Mouse (Mus musculus): ENCODE data around the gene Nrip1. TPM values are rescaled to one million over a fixed set of nuclear protein-coding genes. Genes with fewer than 3 reads are reported as not detected.

Gene Nrip1
- not detected in 2 replicates for polyA plus RNA-seq (2012; ENCODE audit: insufficient read depth, insufficient read length, low replicate concordance, missing spikeins)

DNA sequence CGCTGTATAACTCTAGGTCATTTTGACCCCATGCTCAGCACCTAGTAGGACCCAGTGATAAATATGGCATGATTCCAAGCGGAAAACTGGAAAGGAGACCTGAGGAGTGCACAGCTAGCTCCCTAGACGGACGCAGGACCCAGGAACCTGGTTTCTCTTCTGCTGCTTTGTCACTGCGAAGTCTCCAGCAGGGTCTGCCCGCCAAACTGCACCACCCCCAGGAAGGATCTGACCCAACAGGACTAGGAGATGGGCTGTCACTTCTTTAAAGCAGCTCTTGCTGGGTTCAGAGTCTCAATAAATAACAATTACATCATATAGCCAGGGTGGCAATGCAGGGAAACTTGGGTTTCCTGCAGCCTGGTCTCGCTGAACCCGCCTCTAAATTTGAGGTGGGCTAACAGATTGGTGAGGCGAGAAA is at the start of gene Nrip1:
Gene Nrip1 (minus strand): TSS at position 157 of the 421 bp plus-strand sequence.
- WGBS, result 1% methylated on average over 9 of the region's 9 CpGs
- TF ChIP-seq CTCF (IDR thresholded peaks at IDR 0.05; ENCODE audit: insufficient read depth, low read depth, low read length), result no peak
- TF ChIP-seq POLR2A (IDR thresholded peaks at IDR 0.05; ENCODE audit: insufficient read depth, low read depth, low read length), result no peak
- H3K4me3 ChIP-seq (ENCODE audit: insufficient read depth, low read depth, low read length), result peak within 1 kb of the TSS; percentile 93
- 0 out of 2 replicates have a peak, but pooled peaks cover 2% of the 10 kb centered on the region for H3K4me1 ChIP-seq (ENCODE audit: control insufficient read depth, insufficient read depth, low read length)
- H3K27ac ChIP-seq (ENCODE audit: insufficient read depth, low read depth, low read length), result peak within 1 kb of the TSS; percentile 80

DNA sequence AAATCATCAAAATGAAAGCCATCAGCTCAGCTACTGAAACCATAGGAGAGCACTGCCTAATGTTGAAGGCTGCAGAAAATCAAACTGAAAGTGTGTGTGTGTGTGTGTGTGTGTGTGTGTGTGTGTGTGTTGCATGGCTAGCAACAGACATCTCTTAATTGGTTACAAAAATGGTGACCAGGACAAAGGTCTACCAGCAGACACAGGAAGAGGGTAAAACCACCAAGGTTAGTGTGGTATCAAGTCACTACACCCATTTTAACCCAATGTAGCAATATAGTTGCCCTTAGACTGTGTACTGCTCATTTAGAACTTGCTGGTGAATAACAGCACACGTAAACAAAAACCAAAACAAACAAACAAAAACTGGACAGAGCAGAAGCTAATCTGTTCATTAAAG is 48.9 kb upstream of the Nrip1 start:
- TF ChIP-seq POLR2A (IDR thresholded peaks at IDR 0.05; ENCODE audit: insufficient read depth, low read depth, low read length), result no peak
- no peak for TF ChIP-seq CTCF (IDR thresholded peaks at IDR 0.05; ENCODE audit: insufficient read depth, low read depth, low read length)
- Histone ChIP-seq H3K27ac (ENCODE audit: insufficient read depth, low read depth, low read length) (no peak overlapping the region), H3K4me1 (ENCODE audit: control insufficient read depth, insufficient read depth, low read length) (no peaks in the 10 kb centered on the region), H3K4me3 (ENCODE audit: insufficient read depth, low read depth, low read length) (no peak overlapping the region)
- 96% methylated on average over 1 of the region's 1 CpGs for WGBS

DNA sequence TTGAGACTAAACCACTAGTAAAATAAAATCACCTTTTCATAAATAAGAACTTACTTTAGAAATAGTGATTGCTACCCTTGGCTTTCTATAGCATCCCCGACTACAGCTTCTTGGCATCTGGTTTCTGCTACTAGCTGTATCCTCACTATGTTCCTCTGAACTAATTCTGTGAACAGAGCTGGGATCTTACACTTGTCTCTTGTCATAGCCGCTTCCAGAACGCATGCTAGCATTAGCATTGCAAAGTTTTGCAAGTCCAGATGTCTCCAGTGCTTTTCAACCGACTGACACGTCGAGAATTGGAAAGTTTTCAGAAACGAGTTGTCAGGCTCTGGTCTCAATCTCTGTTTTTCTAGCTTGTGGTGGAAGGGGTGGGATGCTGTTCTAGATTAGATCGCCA is 46.2 kb upstream of the Nrip1 start:
- no peaks in the 10 kb centered on the region for H3K4me1 ChIP-seq (ENCODE audit: control insufficient read depth, insufficient read depth, low read length)
- WGBS, result 54% methylated on average over 8 of the region's 8 CpGs
- H3K4me3 ChIP-seq (ENCODE audit: insufficient read depth, low read depth, low read length), result no peak overlapping the region
- TF ChIP-seq POLR2A (IDR thresholded peaks at IDR 0.05; ENCODE audit: insufficient read depth, low read depth, low read length), result no peak
- TF ChIP-seq CTCF (IDR thresholded peaks at IDR 0.05; ENCODE audit: insufficient read depth, low read depth, low read length), result no peak
- no peak overlapping the region for H3K27ac ChIP-seq (ENCODE audit: insufficient read depth, low read depth, low read length)

DNA sequence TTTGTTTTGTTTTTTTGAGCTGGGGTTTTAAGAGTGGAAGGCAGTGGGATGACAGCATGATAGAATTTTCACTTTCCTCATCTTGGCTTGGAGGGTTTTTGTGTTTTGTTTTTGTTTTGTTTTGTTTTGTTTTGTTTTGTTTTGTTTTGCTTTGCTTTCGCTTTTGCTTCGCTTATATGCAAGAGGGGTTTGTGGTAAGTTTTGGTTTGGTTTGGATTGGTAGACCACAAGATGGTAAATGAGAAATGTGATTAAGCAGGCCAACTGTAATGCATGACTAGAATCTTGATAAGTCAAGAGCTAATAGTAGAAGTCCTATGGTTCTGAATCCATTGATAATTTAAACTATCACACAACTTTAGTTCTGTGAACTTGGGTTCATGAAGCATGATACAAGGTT is 42.9 kb upstream of the Nrip1 start:
- H3K4me3 ChIP-seq (ENCODE audit: insufficient read depth, low read depth, low read length), result no peak overlapping the region
- WGBS, result 94% methylated on average over 2 of the region's 2 CpGs

DNA sequence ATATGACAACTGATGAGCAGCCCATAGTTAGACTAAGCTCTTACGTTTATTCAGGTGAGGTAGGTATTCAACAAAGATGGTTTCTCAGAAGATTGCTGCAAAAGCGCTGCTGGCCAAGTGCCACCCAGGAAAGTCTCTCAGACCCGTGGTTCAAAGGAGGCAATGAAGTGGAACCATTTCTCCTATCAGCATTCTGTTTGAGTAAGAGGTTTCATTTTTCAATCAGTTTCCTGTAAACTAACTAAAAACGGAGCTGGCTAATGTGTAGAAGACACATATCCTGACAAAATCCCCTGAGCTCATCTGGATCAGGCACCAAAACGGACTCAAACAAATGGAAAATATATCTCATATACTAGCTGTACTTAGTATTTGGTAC is 42.4 kb upstream of the Nrip1 start:
- 77% methylated on average over 5 of the region's 5 CpGs for WGBS
- TF ChIP-seq POLR2A (IDR thresholded peaks at IDR 0.05; ENCODE audit: insufficient read depth, low read depth, low read length) (no peak), CTCF (IDR thresholded peaks at IDR 0.05; ENCODE audit: insufficient read depth, low read depth, low read length) (no peak)
- no peak overlapping the region for H3K4me3 ChIP-seq (ENCODE audit: insufficient read depth, low read depth, low read length)

More for the DNA sequence above, 42.9 kb upstream of the Nrip1 start:
- no peak for TF ChIP-seq CTCF (IDR thresholded peaks at IDR 0.05; ENCODE audit: insufficient read depth, low read depth, low read length)
- TF ChIP-seq POLR2A (IDR thresholded peaks at IDR 0.05; ENCODE audit: insufficient read depth, low read depth, low read length), result no peak
- Histone ChIP-seq H3K4me1 (ENCODE audit: control insufficient read depth, insufficient read depth, low read length) (no peaks in the 10 kb centered on the region), H3K27ac (ENCODE audit: insufficient read depth, low read depth, low read length) (no peak overlapping the region)

GRCm38 (mm10) chr16:76415407-76416059 is 41.9 kb upstream of the Nrip1 start:
- Histone ChIP-seq H3K4me1 (ENCODE audit: control insufficient read depth, insufficient read depth, low read length) (no peaks in the 10 kb centered on the region), H3K4me3 (ENCODE audit: insufficient read depth, low read depth, low read length) (no peak overlapping the region), H3K27ac (ENCODE audit: insufficient read depth, low read depth, low read length) (no peak overlapping the region)
- no peak for TF ChIP-seq POLR2A (IDR thresholded peaks at IDR 0.05; ENCODE audit: insufficient read depth, low read depth, low read length)
- TF ChIP-seq CTCF (IDR thresholded peaks at IDR 0.05; ENCODE audit: insufficient read depth, low read depth, low read length), result no peak
- 92% methylated on average over 9 of the region's 9 CpGs for WGBS

More for the DNA sequence above, 42.4 kb upstream of the Nrip1 start:
- Histone ChIP-seq H3K27ac (ENCODE audit: insufficient read depth, low read depth, low read length) (no peak overlapping the region), H3K4me1 (ENCODE audit: control insufficient read depth, insufficient read depth, low read length) (no peaks in the 10 kb centered on the region)

GRCm38 (mm10) chr16:76414528-76414927 is 40.9 kb upstream of the Nrip1 start:
- Histone ChIP-seq H3K4me1 (ENCODE audit: control insufficient read depth, insufficient read depth, low read length) (no peaks in the 10 kb centered on the region), H3K27ac (ENCODE audit: insufficient read depth, low read depth, low read length) (no peak overlapping the region), H3K4me3 (ENCODE audit: insufficient read depth, low read depth, low read length) (no peak overlapping the region)
- 51% methylated on average over 5 of the region's 5 CpGs for WGBS
- TF ChIP-seq POLR2A (IDR thresholded peaks at IDR 0.05; ENCODE audit: insufficient read depth, low read depth, low read length), result no peak

GRCm38 (mm10) chr16:76413581-76413980 is 40.0 kb upstream of the Nrip1 start:
- 96% methylated on average over 8 of the region's 8 CpGs for WGBS
- TF ChIP-seq POLR2A (IDR thresholded peaks at IDR 0.05; ENCODE audit: insufficient read depth, low read depth, low read length), result no peak
- TF ChIP-seq CTCF (IDR thresholded peaks at IDR 0.05; ENCODE audit: insufficient read depth, low read depth, low read length), result no peak
- H3K4me3 ChIP-seq (ENCODE audit: insufficient read depth, low read depth, low read length), result no peak overlapping the region

DNA sequence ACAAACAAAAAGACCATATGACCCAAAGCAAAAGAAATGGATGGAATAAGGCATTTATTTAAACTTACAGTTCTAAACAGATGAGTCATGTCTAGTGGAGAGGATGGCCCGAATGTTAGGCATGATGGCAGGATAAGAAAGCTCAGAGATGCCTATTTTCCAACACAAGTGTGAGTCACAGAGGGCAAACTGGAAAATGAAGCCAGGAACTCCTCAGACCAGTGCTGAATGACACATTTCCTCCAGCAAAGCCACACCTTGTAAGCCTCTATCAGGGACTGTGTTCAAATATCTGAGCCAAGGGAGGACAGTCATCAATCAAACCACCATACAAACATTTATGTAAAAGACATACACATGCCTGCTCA is 35.7 kb upstream of the Nrip1 start:
- H3K4me3 ChIP-seq (ENCODE audit: insufficient read depth, low read depth, low read length), result no peak overlapping the region
- TF ChIP-seq CTCF (IDR thresholded peaks at IDR 0.05; ENCODE audit: insufficient read depth, low read depth, low read length), result no peak
- TF ChIP-seq POLR2A (IDR thresholded peaks at IDR 0.05; ENCODE audit: insufficient read depth, low read depth, low read length), result no peak
- no peak overlapping the region for H3K27ac ChIP-seq (ENCODE audit: insufficient read depth, low read depth, low read length)
- WGBS, result 32% methylated on average over 1 of the region's 1 CpGs
- peaks cover 3% of the 10 kb centered on the region; the same call in 1 of the 2 replicates for H3K4me1 ChIP-seq (ENCODE audit: control insufficient read depth, insufficient read depth, low read length)

More at GRCm38 (mm10) chr16:76413581-76413980, 40.0 kb upstream of the Nrip1 start:
- H3K27ac ChIP-seq (ENCODE audit: insufficient read depth, low read depth, low read length), result no peak overlapping the region
- no peaks in the 10 kb centered on the region for H3K4me1 ChIP-seq (ENCODE audit: control insufficient read depth, insufficient read depth, low read length)
